Mouse (Mus musculus) left cerebral cortex, postnatal 25 days (tissue): ENCODE results near the gene Ccdc32. TPM values are rescaled to one million over a fixed set of nuclear protein-coding genes. Genes with fewer than 3 reads are reported as not detected.

ENCODE experiments used
- DNase-seq, 2 experiments: peaks; one replicate each; pipeline ENCODE4 v3.0.0; 2022; ENCODE audit warnings: low spot score in 2 of 2, mixed read lengths in 1 of 2
- intact Hi-C: fragments of 180-260 bp; cut with DNase I; formaldehyde crosslinking; loops from one replicate; pipeline ENCODE4 v1.15.1; 2025
- total RNA-seq, 2 experiments: library from RNA; stranded (reverse); gene quantifications; 2 replicates each; pipeline ENCODE4 v1.2.3; 2021

Ccdc32 gene
- total RNA-seq, 2 experiments from 2014 or later = 50.5 to 51.0 TPM

DNA sequence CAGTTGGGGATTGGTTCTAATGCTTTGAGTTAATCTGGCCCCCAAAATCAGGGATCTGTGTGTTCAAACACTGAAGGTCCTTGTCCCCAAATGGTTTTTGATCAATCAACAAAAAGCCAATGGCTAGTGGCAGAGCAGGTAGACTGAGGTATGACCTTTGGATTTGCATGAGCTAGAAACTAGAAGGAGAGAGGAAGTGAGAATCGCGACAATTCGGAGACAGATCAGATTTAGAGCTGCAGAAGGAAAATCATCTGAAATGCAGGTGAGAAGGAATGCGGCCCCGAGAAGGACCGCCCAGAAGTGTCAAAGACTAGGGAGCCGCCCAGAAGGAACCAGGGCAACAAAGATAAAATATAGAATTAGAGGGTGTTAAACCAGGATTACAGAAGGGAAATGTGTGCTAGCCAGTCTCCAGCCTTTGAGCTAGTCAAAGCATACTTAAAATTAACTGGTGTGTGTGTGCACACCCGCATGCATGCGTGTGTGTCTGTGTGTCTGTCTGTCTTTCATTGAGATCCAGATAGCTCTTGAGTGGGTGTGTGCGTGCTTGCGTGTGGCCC lies 59.5 kb downstream of the Ccdc32 start:
- no peak for DNase-seq
- intact Hi-C loops = no loop called here

Other genes with a start within 250 kb of the Ccdc32 start
- gene Disp2, start 249.7 kb downstream of the Ccdc32 start, total RNA-seq = 100 to 1,000 TPM; 186 to 188 TPM
- 1 to 10 TPM in 1 of 2 experiments, under 1 TPM in 1; 0.94 to 2.2 TPM for gene Knstrn, start 215.4 kb downstream of the Ccdc32 start, total RNA-seq
- 10 to 100 TPM; 57.3 to 70.7 TPM for gene Ivd, start 167.4 kb downstream of the Ccdc32 start, total RNA-seq
- 10 to 100 TPM; 38.8 to 41.9 TPM for gene Bahd1, start 129.0 kb downstream of the Ccdc32 start, total RNA-seq
- gene Chst14, start 102.9 kb downstream of the Ccdc32 start, total RNA-seq = 1 to 10 TPM; 2.3 to 2.5 TPM
- gene Rpusd2, start 5.4 kb upstream of the Ccdc32 start, total RNA-seq = 1 to 10 TPM; 7.6 to 7.7 TPM
- under 1 TPM; 0.23 to 0.43 TPM for gene Knl1, start 17.7 kb upstream of the Ccdc32 start, total RNA-seq
- gene Rad51, start 83.4 kb upstream of the Ccdc32 start, total RNA-seq = under 1 TPM; 0.46 to 0.94 TPM
- gene Rmdn3, start 127.6 kb upstream of the Ccdc32 start, total RNA-seq = 10 to 100 TPM; 56.5 to 62.4 TPM
- not detected for gene Gchfr, start 138.4 kb upstream of the Ccdc32 start, total RNA-seq
- gene Gm14137, start 145.1 kb upstream of the Ccdc32 start, total RNA-seq = not detected
- gene Zfyve19, start 179.2 kb upstream of the Ccdc32 start, total RNA-seq = 10 to 100 TPM; 28.8 to 32.2 TPM
- gene Dnajc17, start 179.4 kb upstream of the Ccdc32 start, total RNA-seq = 10 to 100 TPM; 16.4 to 18.5 TPM
- not detected for gene Ppp1r14d, start 200.5 kb upstream of the Ccdc32 start, total RNA-seq
- gene Spint1, start 208.0 kb upstream of the Ccdc32 start, total RNA-seq = 1 to 10 TPM; 1.3 to 1.4 TPM
- 1 to 10 TPM; 7.9 to 9.0 TPM for gene Rhov, start 241.9 kb upstream of the Ccdc32 start, total RNA-seq